Mouse (Mus musculus): ENCODE data around the gene Sf3b4. TPM values are rescaled to one million over a fixed set of nuclear protein-coding genes. Genes with fewer than 3 reads are reported as not detected.

Gene Sf3b4
- polyA plus RNA-seq, 1 experiment from 2014 or later: 178 TPM

DNA sequence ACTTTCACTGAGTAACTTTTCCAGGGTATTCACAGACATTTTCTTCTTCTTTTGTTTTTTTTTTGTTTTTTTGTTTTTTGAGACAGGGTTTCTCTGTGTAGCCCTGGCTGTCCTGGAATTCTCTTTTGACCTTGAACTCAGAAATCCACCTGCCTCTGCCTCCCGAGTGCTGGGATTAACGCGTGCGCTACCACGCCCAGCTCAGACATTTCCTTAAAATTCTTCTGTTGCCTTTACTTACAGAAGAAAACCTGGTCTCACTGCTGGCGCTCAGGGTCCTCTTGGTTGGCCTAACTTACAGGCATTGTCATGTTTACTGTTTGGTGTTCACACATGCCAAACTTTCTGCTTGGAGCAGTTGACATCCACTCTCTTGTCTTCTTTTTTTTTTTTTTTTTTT is 3.1 kb downstream of the Sf3b4 start:
- H3K9me3 ChIP-seq: no peaks in the 10 kb centered on the region
- no peak overlapping the region for H3K4me2 ChIP-seq
- no peak overlapping the region for H3K4me3 ChIP-seq (replicated peaks)
- H3K36me3 ChIP-seq: peaks cover 58% of the 10 kb centered on the region
- WGBS: 91% methylated on average over 6 of the region's 6 CpGs
- no peak overlapping the region for H3K9ac ChIP-seq (replicated peaks)
- no peak overlapping the region for H3K27ac ChIP-seq
- no peaks in the 10 kb centered on the region for H3K27me3 ChIP-seq
- ATAC-seq (ENCODE audit: insufficient number of reproducible peaks, insufficient read depth, low FRiP score, low TSS enrichment, low read depth): no peak
- peaks cover 32% of the 10 kb centered on the region for H3K4me1 ChIP-seq (replicated peaks)

DNA sequence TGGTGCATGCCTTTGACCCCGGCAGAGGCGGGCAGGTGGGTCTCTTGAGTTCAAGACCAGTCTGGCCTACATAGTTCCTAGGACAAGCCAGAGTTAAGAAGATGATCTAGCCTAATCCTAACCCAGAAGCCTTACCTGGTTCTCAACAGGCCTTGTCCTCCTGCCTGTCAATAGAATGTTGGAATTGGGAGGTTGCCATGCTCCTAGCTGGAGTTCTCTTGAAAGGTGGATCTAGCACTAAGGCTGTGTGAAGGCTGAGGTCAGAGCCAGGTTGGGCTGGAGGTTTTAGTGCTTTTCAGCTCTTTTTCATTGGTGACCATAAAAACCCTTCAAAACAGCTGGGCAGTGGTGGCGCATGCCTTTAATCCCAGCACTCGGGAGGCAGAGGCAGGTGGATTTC is 6.3 kb downstream of the Sf3b4 start:
- Histone ChIP-seq H3K4me2 (no peak overlapping the region), H3K4me3 (replicated peaks) (no peak overlapping the region), H3K27ac (no peak overlapping the region), H3K4me1 (replicated peaks) (peaks cover 40% of the 10 kb centered on the region), H3K9me3 (no peaks in the 10 kb centered on the region), H3K27me3 (no peaks in the 10 kb centered on the region), H3K36me3 (peaks cover 55% of the 10 kb centered on the region), H3K9ac (replicated peaks) (no peak overlapping the region)
- no peak for ATAC-seq (ENCODE audit: insufficient number of reproducible peaks, insufficient read depth, low FRiP score, low TSS enrichment, low read depth)
- WGBS: 88% methylated on average over 4 of the region's 4 CpGs

DNA sequence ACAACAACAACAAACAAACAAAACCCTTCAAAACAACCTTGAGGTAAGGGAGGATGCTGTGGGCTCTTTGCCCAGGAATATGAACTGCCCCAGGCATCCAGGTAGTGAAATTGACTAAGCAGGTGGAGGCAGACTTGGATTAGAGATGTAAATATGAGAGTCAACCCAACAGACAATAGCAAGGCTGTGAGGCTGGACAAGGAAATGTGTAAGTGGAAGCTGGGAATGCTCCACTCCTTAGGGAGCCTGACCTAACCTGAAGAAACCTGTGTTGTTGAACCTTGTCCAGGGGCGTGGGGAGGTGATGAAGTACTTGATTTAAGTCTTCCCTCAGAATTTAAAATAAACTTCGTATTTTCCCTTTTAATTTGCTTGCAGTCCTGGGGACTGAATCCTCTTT is 6.8 kb downstream of the Sf3b4 start:
- WGBS: 89% methylated on average over 2 of the region's 2 CpGs
- H3K4me3 ChIP-seq (replicated peaks): no peak overlapping the region
- H3K36me3 ChIP-seq: peaks cover 51% of the 10 kb centered on the region

DNA sequence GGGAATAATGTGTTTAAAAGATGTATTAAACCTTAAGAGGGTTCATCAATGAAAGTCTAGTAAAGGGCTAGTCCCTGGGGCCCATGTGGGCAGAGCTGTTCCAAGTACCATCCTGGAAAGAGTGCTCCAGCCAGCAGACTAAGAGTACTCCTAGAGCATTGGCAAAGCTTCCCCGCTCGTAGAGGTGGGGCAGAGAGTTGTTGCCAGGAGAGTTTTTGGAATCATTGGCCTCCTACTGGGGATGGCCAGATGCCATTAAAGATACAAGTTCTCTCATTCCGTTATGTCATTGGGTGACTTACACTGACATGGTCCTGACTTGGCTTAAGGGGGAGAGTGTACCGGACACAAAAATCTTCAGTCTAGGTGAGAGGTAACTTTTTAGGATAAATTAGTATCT is 7.4 kb downstream of the Sf3b4 start:
- no peak overlapping the region for H3K4me3 ChIP-seq (replicated peaks)
- H3K27me3 ChIP-seq: no peaks in the 10 kb centered on the region
- H3K27ac ChIP-seq: no peak overlapping the region
- peaks cover 45% of the 10 kb centered on the region for H3K36me3 ChIP-seq
- no peak overlapping the region for H3K4me2 ChIP-seq
- no peak overlapping the region for H3K9ac ChIP-seq (replicated peaks)
- H3K9me3 ChIP-seq: no peaks in the 10 kb centered on the region
- no peak for ATAC-seq (ENCODE audit: insufficient number of reproducible peaks, insufficient read depth, low FRiP score, low TSS enrichment, low read depth)
- WGBS: 65% methylated on average over 4 of the region's 4 CpGs
- peaks cover 30% of the 10 kb centered on the region for H3K4me1 ChIP-seq (replicated peaks)

More for the DNA sequence above, 6.8 kb downstream of the Sf3b4 start:
- no peak for ATAC-seq (ENCODE audit: insufficient number of reproducible peaks, insufficient read depth, low FRiP score, low TSS enrichment, low read depth)
- no peaks in the 10 kb centered on the region for H3K27me3 ChIP-seq
- H3K4me2 ChIP-seq: no peak overlapping the region
- H3K9ac ChIP-seq (replicated peaks): no peak overlapping the region
- H3K27ac ChIP-seq: no peak overlapping the region
- no peaks in the 10 kb centered on the region for H3K9me3 ChIP-seq
- peaks cover 37% of the 10 kb centered on the region for H3K4me1 ChIP-seq (replicated peaks)

DNA sequence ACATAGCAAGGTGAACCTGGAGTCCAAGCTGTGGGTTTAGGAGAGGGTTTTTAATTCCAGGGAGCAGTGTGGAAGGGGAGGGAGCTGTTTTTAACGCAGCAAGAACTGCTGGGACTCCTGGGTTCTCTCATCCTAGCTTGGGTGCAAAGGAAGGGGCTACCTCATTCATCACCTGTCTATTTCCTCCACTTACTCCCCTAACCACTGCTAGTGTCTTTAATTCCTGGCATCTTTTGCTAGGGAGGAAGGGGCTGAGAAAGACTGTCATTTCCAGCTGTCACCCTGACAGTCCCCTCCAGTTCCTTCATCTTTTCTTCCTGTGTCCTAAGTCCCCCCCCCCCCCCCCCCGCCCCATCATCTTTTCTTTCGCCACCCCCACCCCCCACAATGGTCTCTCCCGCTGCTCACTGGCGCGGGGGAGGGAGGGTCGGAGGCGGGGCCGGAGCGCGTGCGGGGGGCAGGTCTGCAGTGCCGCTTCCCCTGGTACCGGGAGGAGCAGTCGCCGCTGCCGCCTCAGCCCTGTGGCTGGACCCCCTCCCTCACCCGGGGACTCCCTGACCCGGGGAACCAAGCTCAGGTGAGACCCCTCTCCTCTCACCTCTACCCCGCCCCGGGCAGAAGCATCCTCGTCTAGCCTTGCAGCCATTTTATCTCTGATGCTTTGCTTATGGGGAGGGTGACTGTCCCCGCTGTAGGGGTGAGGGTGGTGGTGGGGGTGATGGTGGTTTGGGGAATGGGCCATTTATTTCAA is 8.8 kb downstream of the Sf3b4 start, which contains the start of gene Sv2a:
Gene Sv2a, plus strand, starts transcription at position 425 of the 751 bp plus-strand sequence.
- H3K4me1 ChIP-seq (replicated peaks): peaks cover 26% of the 10 kb centered on the region
- H3K27ac ChIP-seq: no peak within 1 kb of the TSS
- ATAC-seq (ENCODE audit: insufficient number of reproducible peaks, insufficient read depth, low FRiP score, low TSS enrichment, low read depth): no peak
- H3K9ac ChIP-seq (replicated peaks): peak within 1 kb of the TSS; percentile 73
- no peaks in the 10 kb centered on the region for H3K9me3 ChIP-seq
- H3K27me3 ChIP-seq: no peaks in the 10 kb centered on the region
- H3K4me2 ChIP-seq: peak within 1 kb of the TSS; percentile 84
- peaks cover 32% of the 10 kb centered on the region for H3K36me3 ChIP-seq
- 1% methylated on average over 20 of the region's 23 CpGs for WGBS
- peak within 1 kb of the TSS; percentile 60 for H3K4me3 ChIP-seq (replicated peaks)

DNA sequence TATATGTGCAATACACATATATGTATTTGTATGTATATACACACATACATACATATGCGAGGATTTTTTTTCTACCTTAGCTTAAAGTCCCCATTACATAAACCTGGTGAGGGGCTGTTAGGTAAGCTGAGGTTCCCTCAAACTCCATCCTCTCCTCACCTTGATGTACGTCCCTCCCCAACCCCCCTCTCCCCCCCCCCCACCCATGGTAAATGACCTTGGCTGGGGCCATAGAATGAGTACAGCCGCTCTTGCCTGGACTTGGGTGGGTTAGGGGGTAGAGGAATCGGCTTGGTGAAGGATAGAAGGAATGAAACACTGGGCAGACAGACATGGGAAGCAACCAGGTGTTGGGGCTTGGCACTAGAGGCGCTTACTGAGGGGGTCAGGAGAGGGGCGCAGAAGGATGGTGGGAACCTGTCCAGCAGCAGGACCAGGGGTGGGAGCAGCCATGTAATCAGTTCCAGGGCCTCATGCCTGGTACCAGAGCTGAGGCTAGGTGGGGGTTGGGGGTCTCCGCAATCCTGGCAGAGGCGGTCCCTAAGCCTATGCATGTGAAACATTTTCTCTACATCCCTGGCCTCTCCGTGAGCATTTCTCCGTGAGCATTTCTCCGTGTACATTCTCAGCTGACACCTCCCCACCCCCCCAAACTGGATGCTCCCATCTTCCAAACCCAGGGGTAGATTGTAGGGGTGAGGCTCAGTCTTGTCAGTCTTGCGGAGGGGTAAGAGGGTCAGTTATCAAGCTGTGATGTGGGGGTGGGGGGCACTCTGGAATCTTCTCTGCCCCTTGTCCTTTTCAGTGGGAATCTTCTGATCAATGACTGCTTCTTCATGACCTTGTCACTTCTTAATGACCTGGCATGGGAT is 9.6 kb downstream of the Sf3b4 start:
- Histone ChIP-seq H3K9ac (replicated peaks) (peak overlapping the region; percentile 44; the same call in 1 of the 2 replicates), H3K27ac (no peak overlapping the region)

DNA sequence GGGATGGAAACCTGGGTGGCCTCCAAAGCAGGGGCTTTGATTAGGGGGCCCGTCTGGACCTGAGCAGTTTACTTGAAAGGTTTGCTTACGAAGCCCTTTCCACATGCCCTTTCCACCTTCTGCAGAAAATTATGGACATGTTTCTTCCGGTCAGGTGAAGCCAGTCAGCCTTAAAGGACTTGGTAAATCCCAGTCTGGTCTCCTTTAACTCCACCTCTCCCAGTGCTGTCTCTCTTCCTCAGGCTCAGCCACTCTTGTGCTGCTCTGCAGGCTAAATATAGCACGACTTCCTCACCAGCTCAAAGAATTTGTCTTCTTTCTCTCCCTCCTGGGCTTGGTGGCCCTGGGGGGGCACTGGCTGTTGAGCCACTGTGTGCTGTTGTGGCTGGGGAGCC is 10.2 kb downstream of the Sf3b4 start:
- Histone ChIP-seq H3K27ac (no peak overlapping the region), H3K27me3 (no peaks in the 10 kb centered on the region), H3K4me2 (peak overlapping the region; percentile 84), H3K9me3 (no peaks in the 10 kb centered on the region), H3K4me1 (replicated peaks) (peaks cover 26% of the 10 kb centered on the region), H3K36me3 (peaks cover 20% of the 10 kb centered on the region), H3K9ac (replicated peaks) (0 out of 2 replicates have a peak overlapping the region, but pooled peaks have one; percentile 44), H3K4me3 (replicated peaks) (peak overlapping the region; percentile 60; the same call in 1 of the 2 replicates)
- 14% methylated on average over 4 of the region's 4 CpGs for WGBS
- ATAC-seq (ENCODE audit: insufficient number of reproducible peaks, insufficient read depth, low FRiP score, low TSS enrichment, low read depth): no peak

More for the DNA sequence above, 9.6 kb downstream of the Sf3b4 start:
- 29% methylated on average over 12 of the region's 12 CpGs for whole genome bisulfite sequencing
- ATAC-seq (ENCODE audit: insufficient number of reproducible peaks, insufficient read depth, low FRiP score, low TSS enrichment, low read depth): no peak
- H3K9me3 ChIP-seq: no peaks in the 10 kb centered on the region
- H3K36me3 ChIP-seq: peaks cover 24% of the 10 kb centered on the region
- no peaks in the 10 kb centered on the region for H3K27me3 ChIP-seq
- peaks cover 26% of the 10 kb centered on the region for H3K4me1 ChIP-seq (replicated peaks)
- H3K4me3 ChIP-seq (replicated peaks): peak overlapping the region; percentile 60
- H3K4me2 ChIP-seq: peak overlapping the region; percentile 84

DNA sequence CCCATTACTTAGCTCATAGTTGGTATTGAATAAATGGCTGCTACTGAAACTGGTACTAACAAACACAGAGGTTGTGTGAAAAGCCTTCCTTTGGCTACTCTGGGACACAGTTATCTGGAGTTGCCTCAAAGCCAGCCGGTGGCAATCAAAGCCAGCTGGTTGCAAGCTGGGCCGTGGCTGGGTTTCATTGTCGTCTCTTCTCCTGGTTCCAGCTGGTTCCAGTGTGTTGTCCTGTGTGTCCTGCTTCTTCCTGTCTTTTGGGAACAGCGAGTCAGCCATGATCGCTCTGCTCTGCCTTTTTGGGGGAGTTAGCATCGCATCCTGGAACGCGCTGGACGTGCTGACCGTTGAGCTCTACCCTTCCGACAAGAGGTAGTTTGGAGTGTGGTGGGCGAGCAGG is 20.8 kb downstream of the Sf3b4 start:
- H3K27ac ChIP-seq: no peak overlapping the region
- H3K4me3 ChIP-seq (replicated peaks): no peak overlapping the region
- peaks cover 9% of the 10 kb centered on the region for H3K4me1 ChIP-seq (replicated peaks)
- 0 out of 2 replicates have a peak, but pooled peaks cover 3% of the 10 kb centered on the region for H3K27me3 ChIP-seq
- WGBS: 44% methylated on average over 12 of the region's 12 CpGs
- ATAC-seq (ENCODE audit: insufficient number of reproducible peaks, insufficient read depth, low FRiP score, low TSS enrichment, low read depth): no peak
- no peak overlapping the region for H3K4me2 ChIP-seq
- H3K9me3 ChIP-seq: no peaks in the 10 kb centered on the region
- no peak overlapping the region for H3K9ac ChIP-seq (replicated peaks)
- H3K36me3 ChIP-seq: peaks cover 7% of the 10 kb centered on the region; the same call in 1 of the 2 replicates

DNA sequence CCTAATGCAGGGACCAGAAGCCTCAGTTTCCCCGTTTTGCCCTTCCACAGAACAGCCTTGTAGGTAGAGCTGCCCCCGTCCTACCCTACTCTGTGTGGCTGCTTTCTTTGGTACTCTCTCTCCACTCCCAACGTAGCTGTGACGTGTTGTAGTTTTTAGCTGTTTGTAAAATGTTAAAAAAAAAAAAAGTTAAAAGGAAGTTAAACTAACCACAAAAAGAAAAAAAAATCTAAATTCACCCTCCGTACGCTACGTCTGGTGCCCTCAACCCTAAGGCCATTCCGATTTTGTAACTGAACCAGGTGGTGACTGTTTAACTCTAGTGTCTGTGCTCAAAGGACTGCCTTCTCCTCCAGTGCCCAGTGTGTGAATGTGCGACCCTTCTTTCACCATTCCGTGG is 22.8 kb downstream of the Sf3b4 start:
- H3K4me3 ChIP-seq (replicated peaks): no peak overlapping the region
- peaks cover 7% of the 10 kb centered on the region; the same call in 1 of the 2 replicates for H3K36me3 ChIP-seq
- peaks cover 11% of the 10 kb centered on the region for H3K4me1 ChIP-seq (replicated peaks)
- 0 out of 2 replicates have a peak, but pooled peaks cover 3% of the 10 kb centered on the region for H3K27me3 ChIP-seq
- ATAC-seq (ENCODE audit: insufficient number of reproducible peaks, insufficient read depth, low FRiP score, low TSS enrichment, low read depth): no peak
- no peak overlapping the region for H3K27ac ChIP-seq
- H3K9me3 ChIP-seq: no peaks in the 10 kb centered on the region
- no peak overlapping the region for H3K9ac ChIP-seq (replicated peaks)
- no peak overlapping the region for H3K4me2 ChIP-seq
- 86% methylated on average over 10 of the region's 10 CpGs for WGBS

DNA sequence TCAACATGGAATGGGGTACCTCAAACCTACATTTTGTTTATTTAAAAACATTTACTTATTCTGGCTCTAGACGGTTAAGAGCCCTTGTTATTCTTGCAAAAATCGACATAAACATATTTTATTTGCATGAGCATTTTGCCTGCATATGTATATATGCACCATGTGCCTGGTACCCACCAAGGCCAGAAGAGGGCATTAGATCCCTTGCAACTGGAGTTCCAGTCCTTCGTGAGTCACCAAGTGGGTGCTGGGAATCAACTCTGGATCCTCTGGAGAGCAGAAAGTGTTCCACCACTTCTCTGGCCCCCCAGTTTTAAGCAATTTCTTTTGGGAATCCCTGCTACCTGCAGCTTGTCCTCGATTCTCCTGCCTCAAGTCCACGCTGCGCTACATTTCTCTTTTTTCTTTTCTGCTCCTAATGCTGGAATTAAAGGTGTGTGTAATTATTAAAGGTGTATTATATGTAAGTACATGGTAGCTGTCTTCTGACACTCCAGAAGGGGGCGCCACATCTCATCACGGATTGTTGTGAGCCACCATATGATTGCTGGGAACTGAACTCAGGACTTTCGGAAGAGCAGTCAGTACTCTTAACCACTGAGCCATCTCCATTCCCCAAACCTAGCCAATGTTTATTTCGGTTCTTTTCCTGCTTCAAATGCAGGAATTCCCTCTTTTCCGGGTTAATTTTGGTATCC is 23.6 kb downstream of the Sf3b4 start:
- WGBS: 91% methylated on average over 11 of the region's 11 CpGs
- Histone ChIP-seq H3K4me3 (replicated peaks) (no peak overlapping the region; the same call in 1 of the 2 replicates), H3K9ac (replicated peaks) (no peak overlapping the region), H3K27me3 (0 out of 2 replicates have a peak, but pooled peaks cover 3% of the 10 kb centered on the region), H3K27ac (no peak overlapping the region), H3K9me3 (no peaks in the 10 kb centered on the region), H3K4me1 (replicated peaks) (peaks cover 11% of the 10 kb centered on the region), H3K36me3 (peaks cover 4% of the 10 kb centered on the region; the same call in 1 of the 2 replicates), H3K4me2 (peak overlapping the region; percentile 91)
- no peak for ATAC-seq (ENCODE audit: insufficient number of reproducible peaks, insufficient read depth, low FRiP score, low TSS enrichment, low read depth)

Data from limb, embryonic 12.5 days (tissue).